ENCODE assay signal across 8 mouse cellular contexts in genomic region chr4:84836979-84837378, GRCm38 (mm10). TPM values are rescaled to one million over a fixed set of nuclear protein-coding genes. Genes with fewer than 3 reads are reported as not detected.
DNase-seq lines count a peak whose midpoint lies in the region; ATAC-seq lines count a peak whose summit lies in the region.

No protein-coding gene starts in this region.

- peak; percentile 6 for DNase-seq in hindbrain, embryonic 10.5 days (ENCODE audit: low spot score)
- peak; percentile 16 for DNase-seq in thymus, postnatal 0 days (ENCODE audit: low spot score)
- no peak for DNase-seq in thymus, postnatal 36 days
- peak; percentile 37 to 69 for DNase-seq in cerebellum, postnatal 25 days
- DNase-seq in limb, embryonic 11.5 days (ENCODE audit: low spot score), result peak; percentile 61
- DNase-seq in gastrocnemius, postnatal 14 days, result no peak
- no peak for DNase-seq in gastrocnemius, adult 8-10 months (ENCODE audit: low spot score in 2 of 2)

- H3K9me3 ChIP-seq in hindbrain, embryonic 10.5 days, result no peaks in the 10 kb centered on the region
- H3K9me3 ChIP-seq in hindbrain, embryonic 16.5 days (ENCODE audit: control insufficient read depth, low read length), result no peaks in the 10 kb centered on the region
- H3K9me3 ChIP-seq in limb, embryonic 11.5 days (ENCODE audit: control insufficient read depth, low read length), result no peaks in the 10 kb centered on the region

- no peak for ATAC-seq in hindbrain, embryonic 16.5 days
- ATAC-seq in limb, embryonic 11.5 days (ENCODE audit: insufficient number of reproducible peaks, low FRiP score, low TSS enrichment, low read depth), result no peak

- no peak overlapping the region for H3K27ac ChIP-seq in hindbrain, embryonic 10.5 days
- no peak overlapping the region for H3K27ac ChIP-seq in hindbrain, embryonic 16.5 days (ENCODE audit: low read depth, low read length)
- no peak overlapping the region for H3K27ac ChIP-seq in limb, embryonic 11.5 days (replicated peaks; ENCODE audit: low read depth, low read length)

- no peak overlapping the region for H3K9ac ChIP-seq in hindbrain, embryonic 16.5 days (ENCODE audit: low read depth, low read length)
- no peak overlapping the region for H3K9ac ChIP-seq in limb, embryonic 11.5 days (ENCODE audit: low read length)

- intact Hi-C loops in gastrocnemius, postnatal 14 days (cut with DNase I; ENCODE audit: low total_unique reads), result no loop called here

- H3K4me1 ChIP-seq in hindbrain, embryonic 10.5 days (replicated peaks), result no peaks in the 10 kb centered on the region
- no peaks in the 10 kb centered on the region for H3K4me1 ChIP-seq in hindbrain, embryonic 16.5 days (ENCODE audit: control insufficient read depth, insufficient read depth, low read depth, low read length)
- no peaks in the 10 kb centered on the region for H3K4me1 ChIP-seq in limb, embryonic 11.5 days (ENCODE audit: control insufficient read depth, insufficient read depth, low read length)

- no peak overlapping the region for H3K4me3 ChIP-seq in hindbrain, embryonic 10.5 days
- H3K4me3 ChIP-seq in hindbrain, embryonic 16.5 days (ENCODE audit: low read length), result no peak overlapping the region
- no peak overlapping the region for H3K4me3 ChIP-seq in limb, embryonic 11.5 days (ENCODE audit: low read depth, low read length)

- H3K4me2 ChIP-seq in hindbrain, embryonic 16.5 days (ENCODE audit: low read length), result no peak overlapping the region
- no peak overlapping the region for H3K4me2 ChIP-seq in limb, embryonic 11.5 days (ENCODE audit: low read depth, severe bottlenecking)

- WGBS in hindbrain, embryonic 10.5 days, result 47% methylated on average over 5 of the region's 5 CpGs
- WGBS in hindbrain, embryonic 16.5 days, result 48% methylated on average over 5 of the region's 5 CpGs
- 44% methylated on average over 5 of the region's 5 CpGs for WGBS in limb, embryonic 11.5 days

- H3K27me3 ChIP-seq in hindbrain, embryonic 10.5 days (ENCODE audit: insufficient read depth, poor library complexity, severe bottlenecking), result no peaks in the 10 kb centered on the region
- H3K27me3 ChIP-seq in hindbrain, embryonic 16.5 days (replicated peaks; ENCODE audit: control insufficient read depth, insufficient read depth, low read length), result no peaks in the 10 kb centered on the region
- H3K27me3 ChIP-seq in limb, embryonic 11.5 days (ENCODE audit: control insufficient read depth, insufficient read depth, low read length), result no peaks in the 10 kb centered on the region

- H3K36me3 ChIP-seq in hindbrain, embryonic 10.5 days, result no peaks in the 10 kb centered on the region
- H3K36me3 ChIP-seq in hindbrain, embryonic 16.5 days (ENCODE audit: control insufficient read depth, insufficient read depth, low read length), result no peaks in the 10 kb centered on the region
- H3K36me3 ChIP-seq in limb, embryonic 11.5 days (ENCODE audit: control insufficient read depth, insufficient read depth, low read length), result no peaks in the 10 kb centered on the region

RNA-seq across cellular contexts. Expression of gene Cntln, which starts 47.1 kb away (rescaled TPM):
- 4.4 and 5.4 TPM in 2 replicates for polyA plus RNA-seq in hindbrain, embryonic 10.5 days (2016; fragmentation: Nextera tagmentation; extraction: Ambion mirVana)
- polyA plus RNA-seq in hindbrain, embryonic 16.5 days (2015; fragmentation: Nextera tagmentation; extraction: Ambion mirVana), result 4.6 and 4.8 TPM in 2 replicates
- polyA plus RNA-seq in thymus, postnatal 0 days (2015; fragmentation: Nextera tagmentation; extraction: Ambion mirVana), result 3.9 and 5.4 TPM in 2 replicates
- polyA plus RNA-seq in limb, embryonic 11.5 days (2014; fragmentation: Nextera tagmentation; extraction: Ambion mirVana), result 12.7 and 13.0 TPM in 2 replicates
- total RNA-seq in gastrocnemius, postnatal 14 days (2021), result 1 to 10 TPM; 3.5 to 4.0 TPM
- total RNA-seq in gastrocnemius, adult 8-10 months (2022), result 1 to 10 TPM in 2 of 4 experiments, under 1 TPM in 2; 0.58 to 1.3 (median 0.94) TPM

Comparison
In these comparisons a context has a peak if more than half of its experiments do, and no peak if none do; other contexts are left out.
1. DNase-seq: peak in hindbrain, embryonic 10.5 days (single experiment), thymus, postnatal 0 days (single experiment), cerebellum, postnatal 25 days (2 of 2) and limb, embryonic 11.5 days (single experiment); none in thymus, postnatal 36 days (0 of 2), gastrocnemius, postnatal 14 days (single experiment) and gastrocnemius, adult 8-10 months (0 of 2).